8 mouse cellular contexts compared by ENCODE assay signal in the genomic region with DNA sequence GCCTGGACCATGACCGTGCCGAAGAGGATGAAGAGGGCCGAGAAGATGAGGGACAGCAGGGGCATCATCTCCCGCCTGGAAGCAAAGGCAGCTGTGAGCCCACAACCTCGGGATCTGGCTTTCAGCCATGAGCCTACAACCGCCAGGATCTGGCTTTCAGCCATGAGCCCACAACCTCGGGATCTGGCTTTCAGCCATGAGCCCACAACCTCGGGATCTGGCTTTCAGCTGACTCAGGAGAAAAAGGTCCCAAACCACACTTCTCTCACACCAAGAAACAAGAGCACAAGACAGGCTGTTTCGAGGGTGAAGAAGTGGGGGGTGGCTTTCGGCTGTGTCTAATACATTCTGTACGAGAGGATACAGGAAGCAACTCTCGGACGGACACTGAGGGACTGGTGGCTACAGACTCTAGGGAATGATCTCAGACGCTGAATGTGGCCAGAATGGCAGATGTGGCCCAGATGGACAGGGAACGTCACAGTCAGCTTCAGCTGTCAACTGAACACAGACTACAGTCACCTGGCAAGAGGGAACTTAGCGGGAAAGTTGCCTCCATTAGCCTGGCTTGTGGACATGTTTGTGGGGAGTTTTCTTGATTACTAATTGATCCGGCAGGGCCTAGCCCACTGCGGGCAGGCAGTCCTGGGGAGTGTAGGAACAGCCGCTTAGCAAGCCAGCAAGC. TPM values are rescaled to one million over a fixed set of nuclear protein-coding genes. Genes with fewer than 3 reads are reported as not detected.
DNase-seq lines count a peak whose midpoint lies in the region; ATAC-seq lines count a peak whose summit lies in the region.
"Had no signal": no experiment of that assay in that cellular context is flagged by ENCODE, and none has a peak within 500 bp of the region (broad histone marks: within the 10 kb centered on the region; RNA-seq: fewer than 3 reads in every experiment).

No protein-coding gene starts in this region.

- H3K4me1 ChIP-seq in hindbrain, embryonic 14.5 days (replicated peaks; ENCODE audit: control insufficient read depth, insufficient read depth, low read length): peaks cover 12% of the 10 kb centered on the region; the same call in 1 of the 2 replicates
- H3K4me1 ChIP-seq in liver, embryonic 13.5 days (replicated peaks): peaks cover 69% of the 10 kb centered on the region

- H3K36me3 ChIP-seq in hindbrain, embryonic 14.5 days (replicated peaks; ENCODE audit: control insufficient read depth, insufficient read depth): peaks cover 92% of the 10 kb centered on the region
- H3K36me3 ChIP-seq in liver, embryonic 13.5 days: peaks cover 82% of the 10 kb centered on the region

- no peak overlapping the region for H3K9ac ChIP-seq in hindbrain, embryonic 14.5 days
- peak overlapping the region; percentile 63 for H3K9ac ChIP-seq in liver, embryonic 13.5 days

- WGBS in hindbrain, embryonic 14.5 days: 47% methylated on average over 19 of the region's 19 CpGs
- 71% methylated on average over 19 of the region's 19 CpGs for WGBS in liver, embryonic 13.5 days (ENCODE audit: insufficient replicate concordance)

- H3K27ac ChIP-seq in hindbrain, embryonic 14.5 days: peak overlapping the region; percentile 43
- H3K27ac ChIP-seq in liver, embryonic 13.5 days: peak overlapping the region; percentile 90

- no peak overlapping the region for H3K4me3 ChIP-seq in hindbrain, embryonic 14.5 days (replicated peaks; ENCODE audit: low read length)
- H3K4me3 ChIP-seq in liver, embryonic 13.5 days (replicated peaks): peak overlapping the region; percentile 30

- ATAC-seq in hindbrain, embryonic 14.5 days (ENCODE audit: low FRiP score): peak; percentile 56; the same call in 1 of the 2 replicates
- no peak for ATAC-seq in liver, embryonic 13.5 days (ENCODE audit: low read depth)

- peak; percentile 26 for DNase-seq in right cerebral cortex, postnatal 14 days
- DNase-seq in right cerebral cortex, postnatal 25 days: no peak
- DNase-seq in cerebellum, postnatal 4 days (ENCODE audit: low spot score in 2 of 2): peak; percentile 36 to 79
- peak; percentile 84 for DNase-seq in hindbrain, embryonic 14.5 days (ENCODE audit: low spot score)
- no peak for DNase-seq in liver, embryonic 13.5 days
- peak; percentile 54 for DNase-seq in testis, postnatal 10 days (ENCODE audit: low spot score)
- DNase-seq in urinary bladder, adult 18-20 months (ENCODE audit: low spot score in 2 of 2): no peak

- H3K9me3 ChIP-seq in hindbrain, embryonic 14.5 days (ENCODE audit: control insufficient read depth, low read length): no peaks in the 10 kb centered on the region
- H3K9me3 ChIP-seq in liver, embryonic 13.5 days (replicated peaks): no peaks in the 10 kb centered on the region

- no peaks in the 10 kb centered on the region for H3K27me3 ChIP-seq in hindbrain, embryonic 14.5 days (ENCODE audit: control insufficient read depth, insufficient read depth, low read length)
- H3K27me3 ChIP-seq in liver, embryonic 13.5 days: no peaks in the 10 kb centered on the region

- 0 out of 2 replicates have a peak overlapping the region, but pooled peaks have one; percentile 2 for H3K4me2 ChIP-seq in hindbrain, embryonic 14.5 days (replicated peaks)
- H3K4me2 ChIP-seq in liver, embryonic 13.5 days: peak overlapping the region; percentile 62

RNA-seq across cellular contexts. Expression of gene Agmat, which starts 20.3 kb away (rescaled TPM):
- polyA plus RNA-seq in hindbrain, embryonic 14.5 days (2014; fragmentation: Nextera tagmentation; extraction: Ambion mirVana): 0.23 TPM in 1 of 2 replicates, not detected in the other
- polyA plus RNA-seq in liver, embryonic 13.5 days (2015; fragmentation: Nextera tagmentation; extraction: Ambion mirVana): 18.4 and 18.5 TPM in 2 replicates
- polyA plus RNA-seq: neural tube, embryonic 11.5 days had no signal

RNA-seq across cellular contexts. Expression of gene Dnajc16, which starts 23.9 kb away (rescaled TPM):
- 5.5 and 6.3 TPM in 2 replicates for polyA plus RNA-seq in hindbrain, embryonic 14.5 days (2014; fragmentation: Nextera tagmentation; extraction: Ambion mirVana)
- polyA plus RNA-seq in liver, embryonic 13.5 days (2015; fragmentation: Nextera tagmentation; extraction: Ambion mirVana): 2.1 and 2.2 TPM in 2 replicates

RNA-seq across cellular contexts. Expression of gene Casp9, which starts 26.6 kb away (rescaled TPM):
- polyA plus RNA-seq in hindbrain, embryonic 14.5 days (2014; fragmentation: Nextera tagmentation; extraction: Ambion mirVana): 17.6 and 18.7 TPM in 2 replicates
- polyA plus RNA-seq in liver, embryonic 13.5 days (2015; fragmentation: Nextera tagmentation; extraction: Ambion mirVana): 9.1 and 11.0 TPM in 2 replicates

RNA-seq across cellular contexts. Expression of gene Ddi2, which starts 43.6 kb away (rescaled TPM):
- 12.0 and 12.1 TPM in 2 replicates for polyA plus RNA-seq in hindbrain, embryonic 14.5 days (2014; fragmentation: Nextera tagmentation; extraction: Ambion mirVana)
- 15.0 and 19.1 TPM in 2 replicates for polyA plus RNA-seq in liver, embryonic 13.5 days (2015; fragmentation: Nextera tagmentation; extraction: Ambion mirVana)

RNA-seq across cellular contexts. Expression of gene Cela2a, which starts 59.1 kb away (rescaled TPM):
- not detected in 2 replicates for polyA plus RNA-seq in hindbrain, embryonic 14.5 days (2014; fragmentation: Nextera tagmentation; extraction: Ambion mirVana)
- 0.18 and 0.36 TPM in 2 replicates for polyA plus RNA-seq in liver, embryonic 13.5 days (2015; fragmentation: Nextera tagmentation; extraction: Ambion mirVana)
- polyA plus RNA-seq: neural tube, embryonic 11.5 days had no signal

Comparison
In these comparisons a context has a peak if more than half of its experiments do, and no peak if none do; other contexts are left out.
1. DNase-seq: peak in right cerebral cortex, postnatal 14 days (single experiment), cerebellum, postnatal 4 days (2 of 2), hindbrain, embryonic 14.5 days (single experiment) and testis, postnatal 10 days (single experiment); none in right cerebral cortex, postnatal 25 days (single experiment), liver, embryonic 13.5 days (single experiment) and urinary bladder, adult 18-20 months (0 of 2).
2. RNA of gene Agmat, which starts 20.3 kb away (polyA plus RNA-seq): 18.4 to 18.5 TPM in liver, embryonic 13.5 days; 0.23 TPM in hindbrain, embryonic 14.5 days; every median in the first group is over 10 times any median in the second.